Mouse (Mus musculus) forebrain, embryonic 16.5 days (tissue): ENCODE measurements around the gene Fzd5. TPM values are rescaled to one million over a fixed set of nuclear protein-coding genes. Genes with fewer than 3 reads are reported as not detected.

ENCODE experiments used
- ATAC-seq: fragments of 200-750 bp; cut with Nextera tagmentation; 2 replicates; pipeline ENCODE4 v1.8.0; 2017; ENCODE audit warnings: mild to moderate bottlenecking, moderate library complexity
- H3K27ac ChIP-seq: fragments of 300-500 bp; sonication (generic); 2 replicates; pipeline ENCODE4 v1.5.1; 2014; ENCODE audit warnings: low read length, control low read depth
- H3K27me3 ChIP-seq: fragments of 300-500 bp; sonication (generic); replicated peaks from 2 replicates; pipeline ENCODE4 v1.6.1; 2014; ENCODE audit warnings: low read length; ENCODE audit not compliant: control insufficient read depth, insufficient read depth
- H3K36me3 ChIP-seq: fragments of 300-500 bp; sonication (generic); 2 replicates; pipeline ENCODE4 v1.6.1; 2014; ENCODE audit not compliant: control insufficient read depth, insufficient read depth
- H3K4me1 ChIP-seq: fragments of 300-500 bp; sonication (generic); replicated peaks from 2 replicates; pipeline ENCODE4 v1.6.1; 2014; ENCODE audit warnings: low read length; ENCODE audit not compliant: control insufficient read depth, insufficient read depth
- H3K4me2 ChIP-seq: fragments of 300-500 bp; sonication (generic); 2 replicates; pipeline ENCODE4 v1.6.1; 2014; ENCODE audit warnings: mild to moderate bottlenecking, low read length, control low read depth
- H3K4me3 ChIP-seq: fragments of 300-500 bp; sonication (generic); replicated peaks from 2 replicates; pipeline ENCODE4 v1.5.1; 2014; ENCODE audit warnings: mild to moderate bottlenecking, low read length, control low read depth
- H3K9ac ChIP-seq: fragments of 300-500 bp; sonication (generic); replicated peaks from 2 replicates; pipeline ENCODE4 v1.6.1; 2014; ENCODE audit warnings: low read depth, low read length, control low read depth
- H3K9me3 ChIP-seq: fragments of 300-500 bp; sonication (generic); 2 replicates; pipeline ENCODE4 v1.6.1; 2016; ENCODE audit warnings: low read length; ENCODE audit not compliant: control insufficient read depth
- WGBS: fragments of 180-500 bp; shearing (Covaris S2); extraction: QIAGEN DNeasy Blood & Tissue Kit; methylation state at CpG from one replicate; pipeline ENCODE4 v1.1.7; 2014; 5-methylcytosine and 5-hydroxymethylcytosine counted together
- polyA plus RNA-seq: library from polyadenylated mRNA; unstranded; fragments of >200 nt; fragmentation: Nextera tagmentation; extraction: Ambion mirVana; gene quantifications from 2 replicates; pipeline ENCODE4 v1.2.1, GENCODE M21; 2015

Fzd5 gene
- polyA plus RNA-seq, 1 experiment from 2014 or later, result 0.61 TPM

DNA sequence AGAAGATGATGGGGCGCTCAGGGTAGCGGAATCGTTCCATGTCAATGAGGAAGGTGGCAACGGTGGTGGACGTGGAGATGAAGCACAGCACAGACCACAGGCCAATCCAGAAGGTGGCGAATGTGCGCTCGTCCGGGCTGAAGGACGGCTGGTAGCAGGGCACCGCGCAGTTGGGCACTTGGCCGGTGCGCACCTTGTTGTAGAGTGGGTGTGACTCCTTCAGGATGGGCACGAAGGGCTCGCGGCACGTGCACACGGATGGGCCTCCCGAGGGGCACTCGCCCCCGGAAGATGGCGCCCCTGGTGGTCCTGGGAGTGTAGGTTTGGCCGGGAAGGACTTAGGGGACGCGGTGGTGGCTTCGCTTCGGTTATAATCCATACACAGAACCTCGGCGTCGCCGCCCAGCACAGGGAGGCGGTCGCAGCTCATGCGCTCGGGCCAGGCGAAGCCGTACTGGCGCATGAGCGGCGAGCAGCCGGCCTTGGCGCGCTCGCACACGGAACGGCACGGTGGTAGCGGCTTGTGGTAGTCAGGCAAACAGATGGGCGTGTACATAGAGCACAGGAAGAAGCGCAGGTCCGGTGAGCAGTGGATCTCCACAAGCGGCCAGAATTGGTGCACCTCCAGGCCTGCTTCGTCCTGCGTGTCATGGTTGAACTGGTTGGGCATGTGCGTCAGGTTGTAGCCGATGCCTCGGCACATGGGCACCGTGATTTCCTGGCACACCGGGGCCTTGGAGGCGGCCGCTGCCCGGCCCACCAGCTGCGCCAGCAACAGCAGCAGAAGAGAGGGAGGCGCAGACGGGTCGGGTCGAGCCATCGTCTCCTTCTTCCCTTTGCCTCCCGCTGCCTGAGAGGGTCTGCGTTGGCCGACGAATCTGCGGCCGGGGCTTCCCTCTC, 1.5 kb downstream of the Fzd5 start:
- H3K4me1 ChIP-seq, result peaks cover 48% of the 10 kb centered on the region
- no peaks in the 10 kb centered on the region for H3K36me3 ChIP-seq
- 4% methylated on average over 74 of the region's 75 CpGs for WGBS
- peak overlapping the region; percentile 98 for H3K4me2 ChIP-seq
- H3K9me3 ChIP-seq, result no peaks in the 10 kb centered on the region
- no peak overlapping the region for H3K27ac ChIP-seq
- ATAC-seq, result peak; percentile 23
- H3K9ac ChIP-seq, result peak overlapping the region; percentile 57
- H3K27me3 ChIP-seq, result peaks cover 57% of the 10 kb centered on the region
- H3K4me3 ChIP-seq, result peak overlapping the region; percentile 66

DNA sequence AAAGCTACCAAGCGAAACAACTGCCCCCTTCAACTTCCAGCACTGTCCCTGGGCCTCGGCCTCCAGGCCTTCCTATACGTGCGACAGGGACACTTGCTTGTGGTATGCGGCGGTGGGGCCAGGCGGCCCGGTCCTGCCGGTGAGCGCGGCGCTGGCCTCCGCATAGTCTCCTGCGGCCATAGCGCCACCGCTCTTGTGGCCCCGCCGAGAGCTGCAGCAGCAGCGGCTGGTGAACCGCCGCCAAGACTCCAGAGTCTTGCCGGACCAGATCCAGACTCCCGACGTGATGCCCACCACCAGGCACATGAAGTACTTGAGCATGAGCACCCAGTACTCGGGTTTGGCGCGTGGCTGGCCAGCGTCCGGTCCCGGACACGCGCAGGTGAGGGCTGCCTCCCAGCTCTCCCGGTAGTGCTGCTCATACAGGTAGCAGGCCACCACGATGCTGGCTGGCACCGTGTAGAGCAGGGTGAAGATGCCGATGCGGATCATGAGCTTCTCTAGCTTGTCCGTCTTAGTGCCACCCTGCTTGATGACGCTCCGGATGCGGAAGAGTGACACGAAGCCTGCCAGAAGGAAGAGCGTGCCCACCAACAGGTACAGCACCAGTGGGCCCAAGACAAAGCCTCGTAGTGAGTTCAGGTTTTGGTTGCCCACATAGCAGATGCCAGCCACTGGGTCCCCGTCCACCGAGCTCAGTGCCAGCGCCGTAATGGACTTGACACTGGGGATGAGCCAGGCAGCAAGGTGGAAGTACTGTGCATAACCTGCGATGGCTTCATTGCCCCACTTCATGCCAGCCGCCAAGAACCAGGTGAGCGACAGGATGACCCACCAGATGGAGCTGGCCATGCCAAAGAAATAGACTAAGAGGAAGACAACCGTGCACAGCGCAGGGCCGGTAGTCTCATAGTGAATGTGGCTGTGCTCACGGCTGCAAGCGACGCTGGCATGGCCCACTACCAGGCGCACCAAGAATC, 2.5 kb downstream of the Fzd5 start:
- Histone ChIP-seq H3K27ac (no peak overlapping the region), H3K4me2 (peak overlapping the region; percentile 98), H3K9ac (peak overlapping the region; percentile 57), H3K4me1 (peaks cover 48% of the 10 kb centered on the region), H3K4me3 (peak overlapping the region; percentile 66), H3K9me3 (no peaks in the 10 kb centered on the region), H3K27me3 (peaks cover 57% of the 10 kb centered on the region), H3K36me3 (no peaks in the 10 kb centered on the region)
- no peak for ATAC-seq
- 26% methylated on average over 58 of the region's 58 CpGs for WGBS

DNA sequence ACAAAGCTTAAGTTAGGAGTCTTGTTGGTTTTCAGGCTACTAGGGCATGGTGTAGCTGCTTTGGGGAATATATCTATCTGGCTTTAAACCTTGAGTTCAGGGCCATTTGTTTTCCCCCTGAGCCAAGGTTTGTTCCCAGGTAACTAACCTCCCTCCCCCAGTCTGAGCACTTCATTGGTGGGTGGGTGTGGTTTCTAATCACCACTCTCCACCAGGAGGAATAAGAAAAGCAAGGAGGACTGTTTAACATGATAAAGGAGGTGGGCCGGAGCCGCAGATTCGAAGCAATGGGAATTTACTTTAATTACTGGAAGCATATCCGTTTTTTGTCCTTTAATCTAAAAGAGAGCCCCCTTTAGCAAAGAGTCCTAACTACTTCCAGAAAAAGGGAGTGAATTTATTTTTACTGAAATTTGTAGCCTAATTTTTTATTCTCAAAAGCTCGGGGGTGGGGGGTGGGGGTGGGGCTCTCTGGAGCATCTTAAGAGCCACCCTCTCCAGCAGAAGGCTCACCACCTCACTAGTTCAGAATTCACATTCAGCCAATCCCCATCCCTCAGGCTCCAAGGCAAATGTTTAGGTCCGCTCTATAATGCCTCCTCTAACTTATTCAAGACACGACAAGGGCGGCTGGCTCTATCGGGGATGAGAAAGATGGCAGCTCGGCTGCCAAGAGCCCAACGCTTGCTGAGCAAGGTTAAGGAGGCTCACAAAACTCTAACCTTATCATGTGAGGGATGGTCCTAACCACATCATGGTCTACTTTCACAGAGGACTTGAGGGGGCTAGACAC, 3.9 kb downstream of the Fzd5 start:
- Histone ChIP-seq H3K36me3 (no peaks in the 10 kb centered on the region), H3K4me3 (no peak overlapping the region), H3K27me3 (peaks cover 48% of the 10 kb centered on the region), H3K27ac (no peak overlapping the region), H3K9me3 (no peaks in the 10 kb centered on the region), H3K4me1 (peaks cover 46% of the 10 kb centered on the region), H3K9ac (no peak overlapping the region), H3K4me2 (0 out of 2 replicates have a peak overlapping the region, but pooled peaks have one; percentile 12)
- 11% methylated on average over 11 of the region's 11 CpGs for WGBS
- no peak for ATAC-seq

DNA sequence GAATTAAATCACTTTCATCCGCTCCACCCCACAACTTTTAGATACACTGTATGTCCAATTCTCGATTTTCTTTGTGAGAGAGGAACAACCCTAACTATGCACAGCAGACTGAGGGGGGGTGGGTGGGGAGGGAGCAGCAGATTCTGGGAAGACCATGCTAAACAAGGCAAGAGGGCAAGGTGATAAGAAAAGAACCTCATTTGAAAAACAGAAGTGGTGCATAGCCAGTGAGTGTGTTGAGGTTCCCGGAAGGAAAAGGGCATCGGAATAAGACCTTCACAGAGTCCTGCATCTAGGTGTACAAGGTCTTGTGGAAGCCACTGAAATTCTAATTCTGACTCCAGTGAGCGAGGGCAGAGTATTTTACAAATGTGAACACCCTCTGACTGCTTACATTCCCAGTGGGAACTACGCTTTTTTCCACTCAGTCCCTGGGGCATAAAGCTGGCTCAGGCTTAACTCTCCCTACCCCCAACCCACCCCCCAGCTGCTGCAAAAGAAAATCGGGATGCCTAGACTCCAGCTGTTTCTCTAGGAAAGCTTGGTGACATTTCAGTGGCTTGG, 4.8 kb downstream of the Fzd5 start:
- H3K4me3 ChIP-seq, result no peak overlapping the region
- no peaks in the 10 kb centered on the region for H3K9me3 ChIP-seq
- no peak for ATAC-seq
- H3K9ac ChIP-seq, result no peak overlapping the region
- no peak overlapping the region for H3K27ac ChIP-seq
- no peak overlapping the region for H3K4me2 ChIP-seq
- peaks cover 39% of the 10 kb centered on the region for H3K27me3 ChIP-seq
- WGBS, result 54% methylated on average over 7 of the region's 7 CpGs
- H3K36me3 ChIP-seq, result no peaks in the 10 kb centered on the region
- H3K4me1 ChIP-seq, result peaks cover 36% of the 10 kb centered on the region

DNA sequence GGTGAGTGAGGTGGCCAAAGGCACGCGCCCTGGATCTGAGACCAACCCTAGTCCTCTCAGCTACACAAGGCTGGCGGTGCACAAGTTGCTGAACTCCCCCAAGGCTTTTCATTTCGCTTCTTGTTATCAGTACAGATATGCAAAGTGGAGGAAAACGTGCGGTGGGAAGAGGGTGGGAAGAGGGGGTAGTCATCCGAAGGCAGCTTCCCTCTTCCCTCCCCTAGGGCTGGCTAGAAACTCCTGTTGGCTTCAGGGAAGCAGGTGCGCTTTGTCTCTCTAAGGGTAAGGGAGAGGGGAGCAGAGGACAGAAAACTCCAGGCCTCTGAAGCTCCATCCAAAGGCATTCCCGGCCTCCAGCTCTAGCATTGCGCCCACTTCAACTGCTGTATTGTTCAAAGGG, 5.4 kb downstream of the Fzd5 start:
- Histone ChIP-seq H3K4me2 (no peak overlapping the region), H3K27ac (no peak overlapping the region), H3K9me3 (no peaks in the 10 kb centered on the region), H3K4me3 (no peak overlapping the region), H3K36me3 (no peaks in the 10 kb centered on the region), H3K27me3 (peaks cover 37% of the 10 kb centered on the region), H3K9ac (no peak overlapping the region), H3K4me1 (peaks cover 34% of the 10 kb centered on the region)
- no peak for ATAC-seq
- 45% methylated on average over 10 of the region's 10 CpGs for WGBS

DNA sequence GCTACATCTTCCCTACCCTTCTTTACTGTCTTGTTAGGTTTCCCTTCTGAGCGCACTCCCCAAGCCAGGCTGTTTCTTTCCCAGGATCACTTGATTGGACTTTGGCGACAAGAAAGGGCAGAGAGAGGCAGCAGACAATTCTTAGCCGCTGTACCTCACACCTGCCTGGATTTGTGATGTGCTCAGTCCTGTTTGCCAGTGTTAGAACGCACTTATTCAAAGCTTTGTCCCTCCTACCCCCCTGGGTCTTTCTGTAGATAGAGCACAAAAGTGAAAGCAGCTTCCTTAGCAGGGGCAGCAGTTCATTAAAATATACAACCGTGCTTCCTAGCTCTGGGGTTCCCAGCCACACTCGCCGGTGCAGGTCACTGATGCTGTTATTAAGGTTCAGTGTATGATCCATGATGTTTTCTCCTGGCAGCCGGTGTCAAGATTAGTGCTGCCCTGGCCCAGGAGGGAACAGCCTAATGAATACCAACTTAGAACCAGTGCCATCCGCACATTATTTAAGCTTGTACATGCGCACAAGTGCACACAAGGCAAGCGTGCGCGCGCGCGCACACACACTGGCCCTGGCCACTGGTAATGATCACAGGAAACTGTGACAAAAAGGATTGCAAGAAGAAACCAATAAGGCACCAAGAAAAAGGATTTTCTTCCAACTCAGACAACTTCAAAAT, 6.1 kb downstream of the Fzd5 start:
- no peaks in the 10 kb centered on the region for H3K36me3 ChIP-seq
- peaks cover 27% of the 10 kb centered on the region for H3K4me1 ChIP-seq
- no peak overlapping the region for H3K4me3 ChIP-seq
- no peak overlapping the region for H3K27ac ChIP-seq
- no peaks in the 10 kb centered on the region for H3K9me3 ChIP-seq
- H3K4me2 ChIP-seq, result no peak overlapping the region
- 59% methylated on average over 16 of the region's 16 CpGs for WGBS
- ATAC-seq, result no peak
- no peak overlapping the region for H3K9ac ChIP-seq
- H3K27me3 ChIP-seq, result peaks cover 33% of the 10 kb centered on the region

DNA sequence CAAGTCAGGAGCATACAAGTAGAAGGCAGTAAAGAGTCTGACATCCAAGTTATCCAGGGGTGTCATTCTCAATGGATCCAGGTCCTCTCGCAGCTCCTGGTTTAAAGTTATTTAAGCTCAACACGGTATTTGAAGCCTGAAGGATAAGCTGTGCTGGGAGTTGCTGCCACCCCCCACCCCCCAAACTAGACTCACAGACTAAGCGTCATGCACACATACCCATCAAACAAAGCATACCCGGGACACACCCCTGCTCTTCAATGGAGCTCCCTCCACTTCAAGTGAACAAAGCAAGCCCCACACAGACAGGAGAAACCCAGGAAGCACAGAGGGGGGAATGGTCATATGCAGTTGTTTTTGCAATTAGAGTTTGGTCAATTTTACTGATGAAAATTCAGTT, 7.5 kb downstream of the Fzd5 start:
- Histone ChIP-seq H3K4me1 (peaks cover 13% of the 10 kb centered on the region), H3K9ac (no peak overlapping the region), H3K27me3 (peaks cover 19% of the 10 kb centered on the region), H3K27ac (no peak overlapping the region), H3K36me3 (no peaks in the 10 kb centered on the region), H3K4me2 (no peak overlapping the region), H3K4me3 (no peak overlapping the region), H3K9me3 (no peaks in the 10 kb centered on the region)
- ATAC-seq, result no peak
- 55% methylated on average over 4 of the region's 4 CpGs for WGBS

DNA sequence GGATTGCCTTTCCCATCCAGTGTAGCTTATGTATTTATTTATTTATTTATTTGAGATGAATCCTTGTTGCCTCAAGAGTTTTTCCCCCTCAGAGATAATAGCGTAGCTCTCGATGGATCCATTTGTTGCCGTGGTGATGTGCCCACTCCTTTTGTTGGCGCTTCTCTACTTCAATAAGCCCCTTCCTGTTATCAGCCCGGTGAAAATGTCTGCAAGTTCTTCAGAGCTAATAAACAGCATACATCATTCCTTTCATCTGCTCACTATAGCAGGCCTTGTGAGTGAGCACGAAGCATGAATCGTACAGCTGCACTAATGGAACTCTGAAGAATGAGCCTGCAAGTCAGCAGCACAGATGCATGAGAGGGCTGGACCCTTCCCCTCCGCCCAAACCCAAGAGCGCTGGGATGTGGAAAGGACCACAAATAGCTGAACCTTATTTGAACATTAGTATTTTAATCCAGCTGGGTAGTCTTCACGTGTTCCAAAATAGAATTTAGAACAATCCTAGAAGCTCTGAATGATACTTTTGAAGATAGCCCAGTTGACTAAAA, 16.4 kb downstream of the Fzd5 start:
- no peaks in the 10 kb centered on the region for H3K27me3 ChIP-seq
- 47% methylated on average over 10 of the region's 10 CpGs for whole genome bisulfite sequencing
- H3K4me2 ChIP-seq, result no peak overlapping the region
- no peak overlapping the region for H3K9ac ChIP-seq
- no peak overlapping the region for H3K27ac ChIP-seq
- H3K4me3 ChIP-seq, result no peak overlapping the region
- H3K9me3 ChIP-seq, result no peaks in the 10 kb centered on the region
- peaks cover 9% of the 10 kb centered on the region for H3K36me3 ChIP-seq
- H3K4me1 ChIP-seq, result peaks cover 10% of the 10 kb centered on the region
- ATAC-seq, result peak; percentile 44
